Mouse (Mus musculus) spleen, postnatal 36 days (tissue): ENCODE measurements around the gene BC030867.

Experiments used
- DNase-seq, 2 experiments: peaks; one replicate each; pipeline ENCODE4 v3.0.0; 2022; ENCODE audit warnings: low spot score in 2 of 2, mixed read lengths in 1 of 2

Gene BC030867

GRCm38 (mm10) chr11:102221243-102221953, 27.3 kb upstream of the BC030867 start:
- no peak for DNase-seq

DNA sequence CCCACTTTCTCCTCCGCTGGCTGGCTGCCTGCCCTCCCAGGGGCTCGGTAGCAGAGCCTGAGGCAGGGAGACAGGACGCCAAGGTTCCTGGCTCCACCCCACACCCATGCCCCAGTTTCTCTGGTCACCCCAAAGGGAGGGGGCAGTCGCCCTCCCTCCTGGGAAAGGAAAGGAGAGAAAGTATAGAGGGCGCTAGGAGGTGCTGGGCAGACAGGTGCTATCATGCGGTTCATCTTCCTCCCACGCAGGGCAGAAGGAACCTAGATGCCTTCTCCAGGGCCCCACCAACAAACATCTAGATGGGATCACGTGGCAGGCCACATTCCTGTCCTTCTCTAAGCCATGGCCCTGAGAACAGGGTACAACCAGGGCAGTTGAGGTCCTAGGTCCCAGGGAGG, 26.7 kb upstream of the BC030867 start:
- no peak for DNase-seq

DNA sequence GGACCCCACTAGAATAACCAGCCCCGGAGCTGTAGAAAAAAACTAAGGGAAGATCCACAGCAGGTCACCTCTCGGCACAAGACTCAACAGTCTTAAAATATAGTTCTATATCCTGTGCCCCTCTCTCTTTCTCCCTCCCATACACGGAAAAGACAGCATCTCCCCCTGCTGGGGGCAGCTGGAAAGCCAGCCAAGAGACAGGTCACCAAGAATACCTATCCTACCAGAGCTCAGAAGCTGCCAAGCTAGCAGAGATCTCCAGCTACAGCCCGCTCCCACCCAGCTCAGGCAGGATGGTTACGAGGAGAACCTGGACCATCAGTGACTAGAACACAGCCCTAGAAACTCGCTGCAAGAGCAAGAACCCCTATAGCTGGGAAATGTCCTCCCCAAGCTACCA, 25.5 kb upstream of the BC030867 start:
- DNase-seq = peak; percentile 65 to 69

DNA sequence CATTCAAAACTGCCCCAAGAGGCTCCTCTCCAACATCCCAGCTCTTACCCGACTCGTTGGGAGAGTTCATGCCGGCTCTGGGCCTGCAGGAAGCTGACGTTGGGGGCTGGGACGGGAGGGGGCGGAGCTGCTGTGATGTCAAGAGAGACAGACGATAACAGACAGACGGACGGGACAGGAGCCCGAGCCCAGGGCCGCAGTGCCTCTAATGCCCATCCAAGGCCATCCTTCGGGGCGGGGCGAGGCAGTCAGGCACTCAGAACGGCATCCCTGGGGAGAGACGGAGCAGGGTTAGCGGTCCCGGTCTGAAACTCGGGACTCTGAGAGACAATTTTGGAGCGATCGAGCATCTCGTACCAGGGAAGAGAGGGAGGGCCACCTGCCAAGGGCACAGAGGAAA, 24.0 kb upstream of the BC030867 start:
- no peak for DNase-seq

GRCm38 (mm10) chr11:102225221-102225620, 23.5 kb upstream of the BC030867 start:
- no peak for DNase-seq

DNA sequence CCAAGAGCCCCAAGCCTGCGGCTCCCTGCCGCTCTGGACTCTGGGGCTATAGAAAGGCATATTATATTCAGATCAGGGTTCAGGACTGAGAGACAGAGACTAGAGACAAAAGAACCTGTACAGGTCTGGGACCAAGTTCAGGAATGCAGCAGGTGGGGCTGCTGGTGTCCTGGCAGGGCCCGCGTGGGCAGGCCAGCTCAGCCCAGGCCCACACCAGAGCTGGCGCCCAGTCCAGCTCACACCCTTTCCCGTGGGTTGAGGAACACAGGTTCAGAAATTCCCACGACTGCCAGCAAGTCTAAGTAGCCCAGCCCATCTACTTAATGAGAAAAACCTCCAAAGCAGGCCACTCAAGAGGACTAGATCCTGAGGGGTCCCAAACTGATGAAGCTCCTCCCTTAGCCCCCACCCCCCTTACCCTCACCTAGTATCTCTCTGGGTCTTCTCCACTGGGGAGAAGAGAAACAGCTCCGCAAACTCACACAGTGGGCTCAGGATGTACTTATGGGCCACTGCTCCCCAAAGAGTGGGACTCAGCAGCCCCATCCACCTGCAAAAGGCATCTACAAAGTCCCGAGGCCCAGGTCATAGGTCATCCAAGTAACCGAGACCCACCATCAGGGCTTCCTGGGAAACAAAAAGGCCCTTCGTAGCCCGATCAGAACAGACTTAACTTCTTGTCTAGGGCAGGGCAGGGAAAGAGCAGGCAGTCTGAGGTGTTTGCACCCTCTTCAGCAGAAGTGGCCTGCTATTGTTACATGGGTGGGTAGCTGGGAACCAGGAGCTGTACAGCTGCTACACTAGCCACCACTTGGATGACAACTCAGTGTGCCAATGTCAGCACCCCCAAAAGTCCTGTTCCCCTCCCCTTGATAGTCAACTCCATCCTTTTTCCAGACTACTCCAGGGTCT, 22.4 kb upstream of the BC030867 start:
- no peak for DNase-seq

DNA sequence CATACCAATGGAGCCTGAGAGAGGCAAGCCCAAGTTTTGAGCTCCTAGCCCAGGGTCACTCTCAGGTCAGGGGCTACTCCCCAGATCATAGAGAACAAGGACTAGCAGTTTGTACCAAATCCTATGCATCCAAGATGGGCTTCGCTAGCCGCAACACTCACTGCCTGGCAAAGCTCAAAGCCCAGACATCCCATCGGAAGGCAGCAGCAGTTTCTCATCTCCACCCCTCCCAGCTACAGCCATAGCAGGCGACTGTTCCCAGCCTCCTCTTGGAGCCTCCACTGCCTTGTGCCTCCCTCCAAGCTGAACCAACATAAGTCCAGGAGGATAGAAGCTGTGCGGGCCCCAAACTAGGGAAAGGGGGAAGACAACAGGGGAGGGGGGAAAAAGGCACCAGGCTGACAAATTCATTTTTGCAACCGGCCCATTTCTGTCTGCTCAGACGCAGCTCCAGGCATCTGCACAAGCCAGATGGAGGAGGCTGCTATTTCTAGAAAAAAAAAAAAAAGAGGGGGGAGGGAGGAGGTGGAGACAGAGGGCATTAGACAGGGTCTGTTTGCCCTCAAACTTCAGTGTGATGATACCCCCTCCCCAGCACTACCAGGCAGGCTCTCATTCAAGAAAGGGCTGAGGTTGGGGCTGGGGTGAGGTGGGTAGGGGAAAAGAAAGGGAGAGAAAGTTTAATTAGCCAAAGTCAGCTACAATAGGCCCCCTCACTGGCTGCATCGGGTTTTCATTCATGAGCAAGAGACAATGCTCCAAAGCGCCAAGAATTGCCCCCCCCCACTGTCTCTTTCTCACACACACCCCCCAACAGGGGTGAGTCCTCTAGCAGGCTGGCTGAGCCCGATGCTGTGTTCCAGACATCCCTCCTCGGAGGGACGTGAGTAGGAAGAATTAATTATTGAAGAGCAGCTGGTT, 21.2 kb upstream of the BC030867 start:
- DNase-seq = no peak

- no peak for DNase-seq
Observed at GRCm38 (mm10) chr11:102228191-102228545, 20.5 kb upstream of the BC030867 start.

DNA sequence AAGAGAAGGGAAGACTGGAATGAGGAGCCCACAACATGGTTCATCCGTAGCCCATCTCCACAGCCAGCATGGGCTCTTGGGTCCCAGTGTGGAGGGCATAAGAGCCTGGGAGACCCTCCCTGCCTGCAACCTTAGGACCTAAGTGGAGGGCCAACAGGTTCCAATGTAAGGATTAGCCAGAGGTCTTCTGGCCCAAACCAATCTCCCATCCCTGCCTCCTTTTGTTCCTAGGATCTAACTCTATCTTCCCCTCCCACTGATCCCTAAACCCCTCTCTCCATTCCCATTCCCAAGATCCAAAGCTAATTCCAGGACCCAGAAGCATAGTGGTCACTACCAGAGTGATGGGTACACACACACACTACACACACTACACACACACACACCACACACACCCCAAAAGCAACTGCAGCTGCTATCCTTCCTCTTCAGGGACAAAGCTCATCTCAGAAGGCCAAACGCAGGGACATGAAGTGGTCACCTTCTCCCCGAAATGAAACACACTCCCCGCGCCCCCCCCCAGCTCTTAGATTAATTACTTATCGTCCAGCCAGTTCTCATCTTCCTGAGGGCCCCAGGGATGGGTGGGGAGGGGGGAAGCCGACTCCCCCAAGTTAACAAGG, 19.9 kb upstream of the BC030867 start:
- DNase-seq = no peak

DNA sequence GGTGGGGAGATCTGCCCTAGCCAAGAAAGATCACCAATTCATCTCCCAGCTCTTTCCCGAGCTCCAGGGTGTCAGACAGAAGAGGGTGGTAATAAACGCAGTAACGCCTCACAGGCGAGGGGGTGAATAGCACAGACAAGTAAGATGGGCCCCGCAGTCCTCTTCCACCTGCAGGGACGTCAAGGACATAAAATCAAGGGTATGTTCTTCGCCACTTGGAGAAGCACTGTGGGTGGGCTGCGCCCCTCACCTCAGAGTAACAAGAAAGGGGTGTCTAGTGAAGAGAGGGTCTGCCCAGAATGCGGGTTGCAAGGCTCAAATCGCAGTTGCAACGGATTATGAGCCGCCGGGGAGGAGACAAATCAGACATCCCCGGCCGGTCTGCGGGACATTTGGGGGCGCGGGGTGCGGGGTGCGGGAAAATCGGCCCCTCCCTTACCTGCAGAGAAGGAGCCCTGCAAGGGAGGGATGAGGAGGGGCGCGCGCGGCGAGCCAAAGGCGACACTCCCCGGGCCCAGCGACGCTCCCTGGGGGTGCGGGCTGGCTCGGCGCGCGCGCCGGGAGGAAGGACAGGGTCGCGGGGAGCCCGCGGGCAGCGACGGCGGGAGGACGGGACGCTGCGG, 19.2 kb upstream of the BC030867 start:
- DNase-seq = no peak

GRCm38 (mm10) chr11:102230006-102230741, 18.5 kb upstream of the BC030867 start, which contains the start of gene Hdac5:
Gene Hdac5 (minus strand): TSS chr11:102230166.
- DNase-seq = peak; percentile 97 to 98

GRCm38 (mm10) chr11:102236022-102236421, 12.7 kb upstream of the BC030867 start:
- no peak for DNase-seq

GRCm38 (mm10) chr11:102240636-102241035, 8.0 kb upstream of the BC030867 start:
- DNase-seq = no peak

DNA sequence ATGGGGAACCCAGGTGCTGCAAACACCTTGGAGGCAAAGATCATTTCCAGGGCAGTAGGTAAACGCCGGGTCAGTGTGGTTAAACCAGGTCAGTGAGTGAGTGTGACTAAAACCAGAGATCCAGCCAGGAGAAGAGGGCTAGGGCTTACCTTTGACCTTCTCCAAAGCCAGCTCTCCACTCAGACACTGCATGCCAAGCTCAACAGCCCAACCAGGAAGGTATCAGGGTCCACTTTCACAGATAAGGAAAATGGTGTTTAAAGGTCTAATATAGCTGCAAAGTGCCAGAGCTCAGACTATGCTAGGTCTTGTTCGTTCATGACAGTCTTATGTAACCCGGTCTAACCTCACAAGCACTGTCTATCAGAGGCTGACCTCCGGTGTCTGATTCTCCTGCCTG, 7.4 kb upstream of the BC030867 start:
- DNase-seq = no peak

DNA sequence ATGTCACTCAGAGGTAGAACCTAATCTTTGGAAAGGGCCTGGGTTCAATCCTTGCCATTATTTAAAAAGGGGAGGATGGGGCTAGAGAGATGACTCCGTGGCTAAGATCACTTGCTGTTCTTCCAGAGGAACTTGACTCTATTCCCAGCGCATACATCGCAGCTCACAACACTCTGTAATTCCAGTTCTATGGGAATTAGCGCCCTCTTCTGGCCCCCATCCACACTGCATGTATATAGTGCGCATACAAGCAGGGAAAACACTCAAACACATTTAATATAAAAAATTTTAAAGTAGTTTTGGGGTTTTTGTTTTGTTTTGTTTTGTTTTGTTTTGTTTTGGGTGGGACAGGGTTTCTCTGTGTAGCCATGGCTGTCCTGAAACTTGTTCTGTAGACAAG, 6.8 kb upstream of the BC030867 start:
- DNase-seq = no peak

- peak in 1 of 2 experiments; percentile 20 for DNase-seq
Observed at GRCm38 (mm10) chr11:102244926-102245449, 3.7 kb upstream of the BC030867 start.

DNA sequence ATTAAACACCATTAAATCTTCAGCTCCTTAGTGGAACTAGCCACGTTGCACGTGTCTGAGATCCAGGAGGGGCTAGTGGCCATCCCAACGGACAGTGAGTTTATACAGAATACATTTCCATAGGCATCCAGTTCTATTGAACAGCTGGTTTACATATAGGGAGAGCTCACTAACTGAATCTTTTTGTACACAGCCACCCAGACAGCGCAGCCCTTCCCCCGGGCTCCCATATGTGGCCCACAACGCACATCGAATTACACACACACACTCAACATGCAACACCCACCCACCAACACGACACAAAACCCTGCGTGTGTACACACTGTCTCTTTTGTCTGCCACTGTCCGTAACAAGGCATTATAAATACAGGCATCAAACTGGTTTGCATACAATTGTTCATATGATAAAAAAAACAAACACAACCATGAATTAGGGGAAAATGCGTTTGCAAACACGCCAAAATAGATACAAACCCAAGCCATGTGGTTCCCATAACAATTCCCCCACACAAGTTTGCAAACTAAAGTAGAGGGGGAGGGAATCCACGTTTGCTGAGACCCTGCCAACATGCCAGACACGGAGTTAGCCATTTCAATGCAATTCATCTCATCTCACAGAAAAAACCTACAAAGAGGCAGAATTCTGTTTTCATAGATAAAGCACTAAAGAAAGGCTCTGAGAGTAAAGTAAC, 3.0 kb upstream of the BC030867 start:
- no peak for DNase-seq

DNA sequence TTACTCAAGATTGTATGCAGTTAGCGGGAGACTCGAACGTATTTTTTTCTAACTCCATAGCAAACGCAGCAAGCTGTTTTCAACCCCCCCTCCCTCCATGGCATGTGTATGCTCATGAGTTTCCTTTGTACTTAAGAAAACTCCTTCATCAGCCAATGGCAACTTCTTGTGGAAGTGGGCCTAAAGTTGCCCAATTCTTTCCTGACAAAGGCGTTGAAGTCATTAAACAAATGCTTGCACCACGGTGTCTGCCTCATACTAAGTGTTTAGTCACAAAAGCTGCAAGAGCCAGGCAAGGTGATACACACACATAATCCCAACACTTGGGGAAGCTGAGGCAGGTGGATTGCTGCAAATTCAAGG, 2.4 kb upstream of the BC030867 start:
- DNase-seq = no peak

GRCm38 (mm10) chr11:102246871-102247270, 1.8 kb upstream of the BC030867 start:
- DNase-seq = no peak
